Mouse (Mus musculus): ENCODE measurements around the gene Kars. TPM values are rescaled to one million over a fixed set of nuclear protein-coding genes. Genes with fewer than 3 reads are reported as not detected.

Kars gene
- total RNA-seq, 2 experiments from 2014 or later: 42.1 to 73.4 TPM

- no peak for ATAC-seq (ENCODE audit: poor library complexity, severe bottlenecking)
Observed at GRCm38 (mm10) chr8:111950846-111951245, 60.3 kb downstream of the Kars start.

- ATAC-seq (ENCODE audit: poor library complexity, severe bottlenecking): no peak
Observed at GRCm38 (mm10) chr8:111947954-111948353, 63.2 kb downstream of the Kars start.

DNA sequence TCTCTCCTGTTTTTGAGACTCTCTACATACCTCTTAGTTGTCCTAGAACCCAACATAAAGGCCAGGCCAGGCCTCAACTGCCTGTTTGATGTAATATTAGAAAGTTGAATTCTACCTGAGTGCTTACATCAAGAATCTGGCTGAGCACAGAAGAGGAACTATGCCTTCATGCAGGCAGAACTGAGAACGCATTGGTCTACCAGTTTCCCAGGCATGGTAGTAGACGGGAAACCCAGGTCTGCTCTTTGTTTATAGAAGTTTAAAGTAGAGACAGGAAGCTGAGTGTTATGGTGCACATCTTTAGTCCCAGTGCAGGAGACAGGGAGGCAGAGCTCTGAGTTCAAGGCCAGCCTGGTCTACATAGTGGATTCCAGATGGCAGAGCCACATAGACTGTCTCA, 64.0 kb downstream of the Kars start:
- peak; percentile 59; the same call in 1 of the 2 replicates for ATAC-seq (ENCODE audit: poor library complexity, severe bottlenecking)

- ATAC-seq (ENCODE audit: poor library complexity, severe bottlenecking): no peak
Observed at GRCm38 (mm10) chr8:111943544-111943943, 67.6 kb downstream of the Kars start.

Other genes with a start within 250 kb of the Kars start
- gene Cfdp1, start 157.0 kb downstream of the Kars start, total RNA-seq (2015): 62.8 and 71.2 TPM in 2 replicates
- gene Cfdp1, start 157.0 kb downstream of the Kars start, total RNA-seq (2017): 100 TPM in 2 replicates
- 1.6 and 2.9 TPM in 2 replicates for gene Tmem170, start 134.6 kb downstream of the Kars start, total RNA-seq (2015)
- 1.4 and 1.8 TPM in 2 replicates for gene Tmem170, start 134.6 kb downstream of the Kars start, total RNA-seq (2017)
- gene Chst5, start 100.9 kb downstream of the Kars start, total RNA-seq (2015): not detected in 2 replicates
- gene Chst5, start 100.9 kb downstream of the Kars start, total RNA-seq (2017): not detected in 2 replicates
- not detected in 2 replicates for gene Tmem231, start 77.4 kb downstream of the Kars start, total RNA-seq (2015)
- 0.33 TPM in 1 of 2 replicates, not detected in the other for gene Tmem231, start 77.4 kb downstream of the Kars start, total RNA-seq (2017)
- 69.8 and 82.1 TPM in 2 replicates for gene Gabarapl2, start 70.6 kb downstream of the Kars start, total RNA-seq (2015)
- gene Gabarapl2, start 70.6 kb downstream of the Kars start, total RNA-seq (2017): 46.0 and 55.7 TPM in 2 replicates
- gene Adat1, start 19.0 kb downstream of the Kars start, total RNA-seq (2015): 0.83 and 1.1 TPM in 2 replicates
- gene Adat1, start 19.0 kb downstream of the Kars start, total RNA-seq (2017): 1.5 and 1.7 TPM in 2 replicates
- 9.4 and 11.9 TPM in 2 replicates for gene Terf2ip, start 75 bp upstream of the Kars start, total RNA-seq (2015)
- 11.4 and 13.3 TPM in 2 replicates for gene Terf2ip, start 75 bp upstream of the Kars start, total RNA-seq (2017)
- gene Gm6793, start 3.7 kb upstream of the Kars start, total RNA-seq (2015): 0.41 and 1.9 TPM in 2 replicates
- gene Gm6793, start 3.7 kb upstream of the Kars start, total RNA-seq (2017): 0.07 and 0.20 TPM in 2 replicates

Data from megakaryocyte, adult 5-6 weeks (primary cell).